Comparison of ENCODE assay signal across 9 mouse cellular contexts in the genomic region with DNA sequence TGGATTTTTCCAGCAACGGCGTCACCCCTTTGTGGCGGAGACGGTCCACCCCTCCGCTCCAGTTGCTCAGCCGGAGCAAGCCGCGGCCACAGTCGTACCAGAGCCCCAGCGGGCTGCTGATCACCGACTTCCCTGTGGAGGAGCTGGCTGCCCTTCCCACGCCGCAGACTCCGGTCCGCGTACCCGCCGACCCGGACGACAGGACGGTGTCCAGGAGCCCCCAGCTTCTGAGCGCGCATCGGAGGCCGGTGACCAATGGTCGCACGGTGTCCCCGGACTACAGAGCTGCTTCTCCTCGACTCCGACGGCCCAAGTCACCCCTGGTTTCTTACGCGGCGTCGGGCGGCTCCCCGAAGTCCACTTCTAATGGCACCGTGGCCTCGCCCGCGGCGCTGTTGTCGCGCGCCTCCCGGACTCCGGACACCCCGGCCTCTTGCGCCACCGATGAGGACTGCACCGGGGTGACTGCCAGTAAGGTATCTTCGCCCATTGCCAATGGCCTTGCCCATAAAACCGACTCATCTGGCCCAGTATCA. TPM values are rescaled to one million over a fixed set of nuclear protein-coding genes. Genes with fewer than 3 reads are reported as not detected.
DNase-seq lines count a peak whose midpoint lies in the region; ATAC-seq and TF ChIP-seq lines count a peak whose summit lies in the region.
"Had no signal": no experiment of that assay in that cellular context is flagged by ENCODE, and none has a peak within 500 bp of the region (broad histone marks: within the 10 kb centered on the region; RNA-seq: fewer than 3 reads in every experiment).

No protein-coding gene starts in this region.

- peaks cover 12% of the 10 kb centered on the region; the same call in 1 of the 2 replicates for H3K4me1 ChIP-seq in intestine, postnatal 0 days (replicated peaks; ENCODE audit: control insufficient read depth, insufficient read depth, low read length)
- peaks cover 4% of the 10 kb centered on the region; the same call in 1 of the 2 replicates for H3K4me1 ChIP-seq in liver, postnatal 0 days (ENCODE audit: insufficient read depth)
- peaks cover 24% of the 10 kb centered on the region for H3K4me1 ChIP-seq in neural tube, embryonic 13.5 days (replicated peaks)

- H3K36me3 ChIP-seq in intestine, postnatal 0 days (ENCODE audit: control insufficient read depth, insufficient read depth), result no peaks in the 10 kb centered on the region
- no peaks in the 10 kb centered on the region for H3K36me3 ChIP-seq in liver, postnatal 0 days (replicated peaks; ENCODE audit: insufficient read depth, low read length)
- H3K36me3 ChIP-seq in neural tube, embryonic 13.5 days, result no peaks in the 10 kb centered on the region

- no peak for DNase-seq in frontal cortex, adult 2 months (ENCODE audit: extremely low spot score in 1 of 2, low spot score in 1 of 2)
- peak; percentile 15 to 33 for DNase-seq in cerebellum, postnatal 25 days
- peak; percentile 36 to 42 for DNase-seq in heart, adult 18-20 months
- peak; percentile 73 for DNase-seq in liver, postnatal 0 days

- H3K9ac ChIP-seq in intestine, postnatal 0 days (ENCODE audit: low read depth, low read length), result peak overlapping the region; percentile 65
- peak overlapping the region; percentile 71 for H3K9ac ChIP-seq in liver, postnatal 0 days (replicated peaks)
- peak overlapping the region; percentile 82 for H3K9ac ChIP-seq in neural tube, embryonic 13.5 days

- H3K9me3 ChIP-seq in intestine, postnatal 0 days (ENCODE audit: control insufficient read depth), result no peaks in the 10 kb centered on the region
- no peaks in the 10 kb centered on the region for H3K9me3 ChIP-seq in liver, postnatal 0 days (ENCODE audit: low read length)
- H3K9me3 ChIP-seq in neural tube, embryonic 13.5 days, result no peaks in the 10 kb centered on the region

- no peak for TF ChIP-seq EP300 in liver, postnatal 0 days (IDR thresholded peaks at IDR 0.05; ENCODE audit: low read depth)

- peak overlapping the region; percentile 85 for H3K4me3 ChIP-seq in intestine, postnatal 0 days (ENCODE audit: low read depth, low read length)
- H3K4me3 ChIP-seq in liver, postnatal 0 days (ENCODE audit: low read depth, low read length), result peak overlapping the region; percentile 70
- peak overlapping the region; percentile 85 for H3K4me3 ChIP-seq in neural tube, embryonic 13.5 days

- ATAC-seq in frontal cortex, adult (ENCODE audit: low TSS enrichment), result peak; percentile 45
- ATAC-seq in intestine, postnatal 0 days, result peak; percentile 63
- ATAC-seq in liver, postnatal 0 days, result peak; percentile 79
- peak; percentile 81 for ATAC-seq in neural tube, embryonic 13.5 days (ENCODE audit: low read depth)
- ATAC-seq in inflammation-experienced regulatory T-cells, adult 6 months, result no peak

- peak overlapping the region; percentile 89 for H3K27ac ChIP-seq in intestine, postnatal 0 days (ENCODE audit: low read depth, low read length)
- peak overlapping the region; percentile 72 for H3K27ac ChIP-seq in liver, postnatal 0 days (ENCODE audit: low read depth)
- peak overlapping the region; percentile 67 for H3K27ac ChIP-seq in neural tube, embryonic 13.5 days (replicated peaks)

- TF ChIP-seq CTCF in intestine, postnatal 0 days (IDR thresholded peaks at IDR 0.05; ENCODE audit: low read depth), result peak; percentile 39
- no peak; the same call in 1 of the 2 replicates for TF ChIP-seq CTCF in liver, postnatal 0 days (IDR thresholded peaks at IDR 0.05; ENCODE audit: low read depth)

- H3K4me2 ChIP-seq in intestine, postnatal 0 days (replicated peaks; ENCODE audit: low read depth), result peak overlapping the region; percentile 67
- H3K4me2 ChIP-seq in liver, postnatal 0 days (ENCODE audit: low read depth, low read length), result peak overlapping the region; percentile 85
- peak overlapping the region; percentile 76 for H3K4me2 ChIP-seq in neural tube, embryonic 13.5 days

- WGBS in intestine, postnatal 0 days, result under 1% methylated on average over 51 of the region's 53 CpGs
- WGBS in liver, postnatal 0 days (ENCODE audit: insufficient replicate concordance), result 1% methylated on average over 53 of the region's 53 CpGs
- WGBS in neural tube, embryonic 13.5 days, result 1% methylated on average over 53 of the region's 53 CpGs

- H3K27me3 ChIP-seq in intestine, postnatal 0 days (replicated peaks; ENCODE audit: control insufficient read depth, insufficient read depth, low read length), result no peaks in the 10 kb centered on the region
- H3K27me3 ChIP-seq in liver, postnatal 0 days (ENCODE audit: insufficient read depth, low read length), result peaks cover 17% of the 10 kb centered on the region
- peaks cover 15% of the 10 kb centered on the region for H3K27me3 ChIP-seq in neural tube, embryonic 13.5 days

RNA-seq across cellular contexts. Expression of a gene that starts 1.4 kb away (rescaled TPM):
- polyA plus RNA-seq in frontal cortex, adult 2 months (2012; rRNA removed), result 13.7 and 15.8 TPM in 2 replicates
- 1 to 10 TPM; 1.2 to 1.5 TPM for total RNA-seq in heart, adult 18-20 months (2021)
- 13.0 and 15.7 TPM in 2 replicates for polyA plus RNA-seq in intestine, postnatal 0 days (2015; fragmentation: Nextera tagmentation; extraction: Ambion mirVana)
- 1.5 and 2.7 TPM in 2 replicates for polyA plus RNA-seq in liver, postnatal 0 days (2015; fragmentation: Nextera tagmentation; extraction: Ambion mirVana)
- polyA plus RNA-seq in neural tube, embryonic 13.5 days (2015; fragmentation: Nextera tagmentation; extraction: Ambion mirVana), result 12.3 and 13.1 TPM in 2 replicates
- under 1 TPM; 0.22 to 0.68 (median 0.23) TPM for polyA plus RNA-seq in inflammation-experienced regulatory T-cells, adult 6 months (2017; shearing (Covaris generic))
- total RNA-seq: MEL had no signal

Comparison
In these comparisons a context has a peak if more than half of its experiments do, and no peak if none do; other contexts are left out.
1. DNase-seq: peak in cerebellum, postnatal 25 days (2 of 2), heart, adult 18-20 months (2 of 2) and liver, postnatal 0 days (single experiment); none in frontal cortex, adult 2 months (0 of 2).
2. Peak in every context shown above with its lines, with median percentiles within 50 percentile points of each other: H3K27ac ChIP-seq, H3K4me2 ChIP-seq, H3K4me3 ChIP-seq and H3K9ac ChIP-seq.